Mouse (Mus musculus): Measurements from ENCODE around the gene Aldh2. TPM values are rescaled to one million over a fixed set of nuclear protein-coding genes. Genes with fewer than 3 reads are reported as not detected.

The Aldh2 gene
- total RNA-seq, 2 experiments from 2014 or later = 104 to 113 TPM

DNA sequence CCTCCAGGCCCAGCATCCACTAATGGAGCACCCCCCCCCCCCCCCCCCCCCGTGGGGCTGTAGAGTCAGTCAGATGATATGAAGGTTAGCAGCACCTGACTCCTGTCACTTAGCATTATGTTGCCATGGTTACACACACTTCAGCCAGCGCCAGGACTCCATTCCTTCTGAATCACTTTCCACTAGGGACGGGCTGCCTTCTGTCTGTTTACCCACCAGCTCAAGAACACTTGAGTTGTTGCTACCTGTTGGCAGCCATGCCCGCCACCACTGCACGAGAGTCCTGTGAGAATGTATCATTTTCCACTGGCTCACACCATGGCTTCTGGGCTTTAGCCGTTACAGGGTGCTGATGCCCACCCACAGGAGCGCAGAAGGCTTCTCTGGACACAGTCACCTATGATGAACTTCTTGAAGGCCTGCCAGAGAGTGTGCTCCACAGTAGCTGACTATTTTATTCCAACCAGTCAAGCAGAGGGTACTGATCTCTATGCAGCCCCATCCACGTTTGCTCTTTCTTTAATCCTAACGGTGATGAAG, 23.7 kb downstream of the Aldh2 start:
- no peak for DNase-seq

DNA sequence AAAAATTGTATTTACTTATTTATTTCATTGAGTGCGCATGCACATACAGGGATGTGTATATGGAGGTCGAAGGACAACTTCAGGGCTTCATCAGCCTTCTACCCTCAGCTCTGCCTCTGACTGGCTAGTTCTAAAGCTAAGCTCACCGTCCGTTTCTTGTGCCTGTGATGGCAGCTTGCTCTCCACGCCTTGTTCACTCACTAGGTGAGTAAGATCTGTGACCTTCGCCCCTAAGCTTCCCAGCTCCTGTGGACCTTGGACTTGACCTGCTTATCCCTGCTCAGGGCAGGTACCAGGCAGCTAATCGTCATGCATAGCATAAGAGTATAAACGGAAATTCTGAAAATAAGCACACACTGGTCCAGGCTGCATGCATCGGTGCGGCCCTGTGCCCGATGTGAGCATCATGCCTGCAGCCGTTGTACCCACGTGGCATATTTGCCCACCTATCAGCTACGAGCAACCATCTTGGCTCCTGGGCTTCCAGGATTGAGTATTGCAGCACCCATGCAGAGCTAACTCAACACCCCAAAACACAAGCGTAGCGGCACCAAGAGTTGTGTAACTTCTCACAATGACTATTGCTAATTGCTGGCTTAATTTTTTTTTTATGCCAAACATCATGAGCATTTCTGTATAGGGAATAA, 27.5 kb downstream of the Aldh2 start:
- intact Hi-C loops (cut with DNase I; ENCODE audit: low total_unique reads) = loop anchor here (5.0 kb wide), 1 partner anchor 36 kb away; no protein-coding TSS in a partner anchor
- DNase-seq = no peak

More for the DNA sequence above, 23.7 kb downstream of the Aldh2 start:
- intact Hi-C loops (cut with DNase I; ENCODE audit: low total_unique reads) = loop anchor here (5.0 kb wide), 1 partner anchor 32 kb away; no protein-coding TSS in a partner anchor

GRCm38 (mm10) chr5:121564468-121564895, 29.1 kb downstream of the Aldh2 start:
- DNase-seq = peak; percentile 88
- intact Hi-C loops (cut with DNase I; ENCODE audit: low total_unique reads) = no loop called here

GRCm38 (mm10) chr5:121562436-121562835, 31.2 kb downstream of the Aldh2 start:
- intact Hi-C loops (cut with DNase I; ENCODE audit: low total_unique reads) = no loop called here
- DNase-seq = no peak

GRCm38 (mm10) chr5:121549196-121549595, 44.4 kb downstream of the Aldh2 start:
- peak; percentile 53 for DNase-seq
- intact Hi-C loops (cut with DNase I; ENCODE audit: low total_unique reads) = no loop called here

DNA sequence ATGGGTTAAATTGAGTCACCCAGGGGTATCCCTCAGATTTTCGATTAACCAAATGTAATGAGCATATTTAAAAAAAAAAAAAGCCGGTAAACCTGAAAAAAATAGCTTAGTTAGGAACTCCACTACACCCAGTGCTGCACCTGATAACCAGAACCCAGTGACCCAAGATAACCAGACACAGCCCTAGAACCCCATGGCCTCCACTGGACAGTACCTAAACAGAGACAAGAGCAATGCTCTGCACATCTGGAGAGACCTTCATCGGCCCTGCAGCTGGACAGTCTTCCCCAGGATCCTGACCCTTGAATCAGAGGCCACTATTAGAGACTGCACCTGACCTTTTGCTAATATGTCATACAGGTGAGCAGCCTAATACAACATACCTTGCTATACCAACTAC, 46.5 kb downstream of the Aldh2 start:
- intact Hi-C loops (cut with DNase I; ENCODE audit: low total_unique reads) = no loop called here
- DNase-seq = no peak

- intact Hi-C loops (cut with DNase I; ENCODE audit: low total_unique reads) = no loop called here
These were observed 47.1 kb downstream of the Aldh2 start for GRCm38 (mm10) chr5:121546530-121546895.

DNA sequence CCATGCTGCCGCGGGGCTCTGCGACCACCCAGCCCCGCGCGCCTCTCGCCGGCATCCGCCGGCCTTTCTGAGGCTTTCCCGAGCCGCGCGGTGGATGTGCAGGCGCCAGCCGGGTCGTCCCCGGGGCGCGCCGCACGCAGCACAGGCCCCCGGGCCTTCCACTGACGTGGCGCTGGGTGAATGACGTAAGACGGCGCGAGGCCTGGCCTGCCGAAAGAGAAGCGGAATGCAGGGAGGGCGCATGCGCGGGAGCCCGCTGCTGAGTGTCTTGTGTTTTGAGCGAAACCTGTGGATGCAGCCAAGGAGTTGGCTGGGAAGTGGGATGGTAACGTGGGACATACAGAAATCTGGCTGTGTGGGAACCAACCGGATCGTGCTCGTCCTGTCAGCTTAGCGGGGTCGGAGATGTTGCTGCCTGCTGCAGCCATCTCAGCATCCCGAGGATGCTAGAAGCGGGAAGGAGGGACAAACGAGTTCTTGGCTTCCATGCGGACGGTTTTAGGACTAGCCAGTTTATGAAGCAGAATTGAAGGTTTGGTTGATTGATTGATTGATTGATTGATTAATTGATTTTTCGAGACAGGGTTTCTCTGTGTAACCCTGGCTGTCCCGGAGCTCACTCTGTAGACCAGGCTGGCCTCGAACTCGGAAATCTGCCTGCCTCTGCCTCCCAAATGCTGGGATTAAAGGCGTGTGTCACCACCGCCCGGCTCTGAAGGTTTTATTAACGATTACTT, 47.7 kb downstream of the Aldh2 start, which contains the start of gene Mapkapk5:
Gene Mapkapk5, minus strand, starts transcription at position 113 of the 737 bp plus-strand sequence.
- DNase-seq = peak; percentile 97
- intact Hi-C loops (cut with DNase I; ENCODE audit: low total_unique reads) = no loop called here

More at GRCm38 (mm10) chr5:121546530-121546895, 47.1 kb downstream of the Aldh2 start:
- peak; percentile 68 for DNase-seq

GRCm38 (mm10) chr5:121544910-121545792, 48.5 kb downstream of the Aldh2 start, which contains the start of the genes Adam1a and Gm42878:
Adam1a (minus strand) TSS chr5:121545482.
Gm42878 (minus strand) TSS chr5:121545482.
- intact Hi-C loops (cut with DNase I; ENCODE audit: low total_unique reads) = no loop called here
- peak; percentile 50 for DNase-seq

DNA sequence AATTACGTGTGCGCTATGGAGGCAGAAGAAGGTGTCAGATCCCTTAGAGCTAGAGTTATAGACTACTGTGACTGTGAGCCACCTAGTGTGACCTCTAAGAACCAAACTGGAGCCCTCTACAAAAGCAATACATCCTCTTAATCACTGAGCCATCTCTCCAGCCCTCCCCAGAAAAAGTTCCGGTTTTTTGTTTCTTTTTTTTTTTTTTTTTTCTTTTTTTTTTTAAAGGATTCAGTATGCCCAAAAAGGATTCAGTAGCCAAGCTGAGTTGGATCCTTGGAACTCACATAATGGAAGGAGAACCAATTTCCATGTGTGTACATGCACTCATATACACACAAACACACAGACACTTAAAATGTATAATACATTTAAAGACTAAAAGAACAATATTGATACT, 50.3 kb downstream of the Aldh2 start:
- no peak for DNase-seq
- intact Hi-C loops (cut with DNase I; ENCODE audit: low total_unique reads) = no loop called here

- intact Hi-C loops (cut with DNase I; ENCODE audit: low total_unique reads) = no loop called here
- no peak for DNase-seq
These were observed 52.4 kb downstream of the Aldh2 start for GRCm38 (mm10) chr5:121541235-121541634.

DNA sequence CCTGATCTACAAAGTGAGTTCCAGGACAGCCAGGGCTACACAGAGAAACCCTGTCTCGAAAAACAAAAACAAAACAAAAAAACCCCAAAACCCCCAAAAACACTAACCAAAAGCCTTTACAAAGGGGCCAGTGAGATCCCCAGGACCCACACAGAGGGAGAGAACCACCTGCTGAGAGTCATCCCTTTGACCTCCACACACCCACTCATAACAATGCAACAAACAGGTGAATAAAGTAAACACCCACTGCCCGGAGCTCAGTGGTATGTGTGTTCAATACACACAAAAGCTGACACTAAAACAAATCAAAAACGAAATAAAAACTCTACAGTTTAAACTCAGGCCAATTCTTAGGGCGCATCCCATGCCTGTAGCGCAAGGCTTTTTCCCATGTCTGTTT, 53.6 kb downstream of the Aldh2 start:
- no peak for DNase-seq
- intact Hi-C loops (cut with DNase I; ENCODE audit: low total_unique reads) = no loop called here

GRCm38 (mm10) chr5:121537588-121537987, 56.0 kb downstream of the Aldh2 start:
- intact Hi-C loops (cut with DNase I; ENCODE audit: low total_unique reads) = no loop called here
- no peak for DNase-seq

DNA sequence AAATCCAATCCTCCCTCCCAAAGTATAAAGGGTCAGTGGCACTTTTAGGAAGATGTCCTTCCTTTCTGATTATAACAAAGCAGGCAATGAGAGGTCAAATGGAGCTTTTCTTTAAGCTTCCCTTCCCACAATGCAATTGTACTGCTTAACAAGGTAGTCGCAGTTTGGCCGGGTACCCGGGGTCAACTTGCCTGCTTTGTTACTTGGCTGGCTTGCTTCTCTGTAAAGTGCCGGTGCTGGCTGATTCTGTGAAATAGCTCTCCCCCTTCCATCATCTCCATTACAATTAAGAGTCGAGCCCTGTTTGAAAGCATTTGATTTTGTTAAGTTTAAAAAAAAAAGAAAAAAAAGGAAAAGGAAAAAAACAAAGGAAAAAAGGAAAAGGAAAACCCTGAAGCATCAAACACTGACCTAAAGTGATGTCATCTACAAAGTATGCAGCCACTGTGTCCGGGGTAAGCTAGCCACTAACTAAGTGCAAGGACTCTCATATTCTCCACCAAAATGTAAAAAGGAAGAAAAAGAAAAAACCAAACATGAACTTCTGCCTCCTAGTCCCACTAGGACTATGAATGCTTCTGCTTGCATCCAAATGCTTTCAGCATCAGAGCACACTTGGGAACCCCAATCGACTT, 56.6 kb downstream of the Aldh2 start:
- DNase-seq = no peak
- intact Hi-C loops (cut with DNase I; ENCODE audit: low total_unique reads) = no loop called here

DNA sequence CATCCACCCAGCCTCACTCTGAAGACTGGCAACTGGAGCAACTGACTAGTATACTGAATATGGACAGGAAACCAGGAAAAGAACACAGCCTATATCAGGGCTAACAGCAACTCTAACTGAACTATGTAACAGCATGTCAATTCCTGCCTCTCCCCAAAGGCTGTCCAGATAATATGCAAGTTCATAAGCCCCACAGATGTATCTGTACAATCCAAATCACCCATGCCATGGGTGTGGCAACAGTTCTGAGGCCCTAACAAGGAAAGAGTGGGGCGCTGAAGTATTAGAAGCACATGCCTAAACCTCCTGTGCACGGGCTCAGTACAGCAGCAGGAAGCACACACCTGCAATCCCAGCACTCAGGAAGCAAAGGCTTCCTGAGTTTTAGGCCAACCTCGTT, 58.5 kb downstream of the Aldh2 start:
- DNase-seq = no peak
- intact Hi-C loops (cut with DNase I; ENCODE audit: low total_unique reads) = no loop called here

GRCm38 (mm10) chr5:121534521-121534920, 59.1 kb downstream of the Aldh2 start:
- no peak for DNase-seq
- intact Hi-C loops (cut with DNase I; ENCODE audit: low total_unique reads) = no loop called here

- intact Hi-C loops (cut with DNase I; ENCODE audit: low total_unique reads) = no loop called here
- no peak for DNase-seq
These were observed 66.7 kb downstream of the Aldh2 start for GRCm38 (mm10) chr5:121526961-121527360.

DNA sequence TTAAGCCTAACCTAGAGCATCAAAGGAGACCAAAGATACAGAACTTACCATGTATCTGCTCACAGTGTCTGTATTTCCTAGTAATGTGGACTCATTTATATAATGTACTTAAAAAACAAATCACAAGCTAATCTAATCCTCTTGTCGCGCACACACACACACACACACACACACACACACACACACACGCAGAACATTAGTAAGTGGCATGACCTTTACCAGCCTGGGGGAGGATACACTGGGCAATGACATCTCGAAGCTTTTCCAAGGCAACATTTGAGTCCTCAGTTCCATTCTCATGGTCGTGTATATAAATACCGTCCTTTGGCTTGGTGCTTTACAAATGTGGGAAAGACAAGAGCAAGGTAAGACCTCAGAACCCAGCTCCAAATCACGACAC, 67.1 kb downstream of the Aldh2 start:
- intact Hi-C loops (cut with DNase I; ENCODE audit: low total_unique reads) = no loop called here
- no peak for DNase-seq

GRCm38 (mm10) chr5:121525774-121526450, 67.7 kb downstream of the Aldh2 start:
- DNase-seq = no peak
- intact Hi-C loops (cut with DNase I; ENCODE audit: low total_unique reads) = no loop called here

Measured in gastrocnemius, postnatal 14 days (tissue).